Comparison of ENCODE assay signal across 12 mouse cellular contexts in the genomic region with DNA sequence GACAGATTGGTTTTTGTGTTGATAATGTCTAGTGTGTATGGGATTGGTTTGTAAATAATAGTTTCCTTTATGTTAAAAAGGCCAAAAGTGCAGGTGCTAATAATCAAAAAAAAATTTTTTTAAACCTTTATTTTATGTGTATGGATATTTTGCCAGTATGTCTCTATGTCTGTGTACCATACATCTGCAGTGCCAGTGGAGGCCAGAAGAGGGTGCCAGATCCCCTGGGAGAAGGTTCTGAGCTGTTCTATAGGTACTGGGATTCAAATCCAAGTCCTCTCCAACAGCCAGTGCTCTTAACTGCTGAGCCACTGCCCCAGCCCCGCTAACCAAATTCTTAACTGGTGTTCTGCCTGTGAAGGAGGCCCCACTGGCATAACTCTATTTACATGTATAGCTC. TPM values are rescaled to one million over a fixed set of nuclear protein-coding genes. Genes with fewer than 3 reads are reported as not detected.
DNase-seq lines count a peak whose midpoint lies in the region; ATAC-seq and TF ChIP-seq lines count a peak whose summit lies in the region.
"Had no signal": no experiment of that assay in that cellular context is flagged by ENCODE, and none has a peak within 500 bp of the region (broad histone marks: within the 10 kb centered on the region; RNA-seq: fewer than 3 reads in every experiment).

No protein-coding gene starts in this region.

- ATAC-seq in kidney, embryonic 15.5 days (replicated peaks; ENCODE audit: low FRiP score): no peak
- ATAC-seq in lung, postnatal 0 days: no peak
- no peak for ATAC-seq in monocyte, adult 5-6 weeks (replicated peaks; ENCODE audit: insufficient number of reproducible peaks, low FRiP score, low TSS enrichment, poor library complexity, severe bottlenecking)

- H3K36me3 ChIP-seq in kidney, embryonic 15.5 days: no peaks in the 10 kb centered on the region
- no peaks in the 10 kb centered on the region for H3K36me3 ChIP-seq in ES-Bruce4 (ENCODE audit: control insufficient read depth, insufficient read depth, low read length, poor library complexity, severe bottlenecking)
- no peaks in the 10 kb centered on the region for H3K36me3 ChIP-seq in lung, postnatal 0 days (ENCODE audit: insufficient read depth, low read length)

- no peak overlapping the region for H3K4me3 ChIP-seq in kidney, embryonic 15.5 days (replicated peaks)
- no peak overlapping the region for H3K4me3 ChIP-seq in ES-Bruce4 (ENCODE audit: low read depth, low read length)
- H3K4me3 ChIP-seq in lung, postnatal 0 days (ENCODE audit: low read depth, low read length): no peak overlapping the region
- H3K4me3 ChIP-seq: myocyte had no signal

- H3K27ac ChIP-seq in kidney, embryonic 15.5 days: no peak overlapping the region
- no peak overlapping the region for H3K27ac ChIP-seq in ES-Bruce4 (ENCODE audit: insufficient read depth, low read length)
- H3K27ac ChIP-seq in lung, postnatal 0 days (ENCODE audit: low read length): no peak overlapping the region

- H3K4me1 ChIP-seq in kidney, embryonic 15.5 days: no peaks in the 10 kb centered on the region
- no peaks in the 10 kb centered on the region for H3K4me1 ChIP-seq in ES-Bruce4 (ENCODE audit: control insufficient read depth, insufficient read depth, low read length)
- H3K4me1 ChIP-seq in lung, postnatal 0 days (ENCODE audit: insufficient read depth, low read depth, low read length): no peaks in the 10 kb centered on the region

- H3K9ac ChIP-seq in kidney, embryonic 15.5 days: no peak overlapping the region
- no peak overlapping the region for H3K9ac ChIP-seq in ES-Bruce4 (ENCODE audit: low read depth, poor library complexity, severe bottlenecking)
- H3K9ac ChIP-seq in lung, postnatal 0 days (replicated peaks; ENCODE audit: low read depth): no peak overlapping the region

- no peak for TF ChIP-seq POLR2A in ES-Bruce4 (IDR thresholded peaks at IDR 0.05; ENCODE audit: insufficient read depth, low read length)

- no peak overlapping the region for H3K4me2 ChIP-seq in kidney, embryonic 15.5 days
- H3K4me2 ChIP-seq in lung, postnatal 0 days (replicated peaks; ENCODE audit: low read depth, low read length): no peak overlapping the region

- no peaks in the 10 kb centered on the region for H3K27me3 ChIP-seq in kidney, embryonic 15.5 days
- no peaks in the 10 kb centered on the region for H3K27me3 ChIP-seq in ES-Bruce4 (ENCODE audit: control insufficient read depth, insufficient read depth, low read length, poor library complexity, severe bottlenecking)
- no peaks in the 10 kb centered on the region for H3K27me3 ChIP-seq in lung, postnatal 0 days (replicated peaks; ENCODE audit: insufficient read depth, low read length)

- H3K9me3 ChIP-seq in kidney, embryonic 15.5 days (replicated peaks): no peaks in the 10 kb centered on the region
- no peaks in the 10 kb centered on the region for H3K9me3 ChIP-seq in ES-Bruce4 (replicated peaks; ENCODE audit: control insufficient read depth, insufficient read depth, low read length, poor library complexity, severe bottlenecking)
- no peaks in the 10 kb centered on the region for H3K9me3 ChIP-seq in lung, postnatal 0 days (ENCODE audit: low read length)

- TF ChIP-seq CTCF in ES-Bruce4 (IDR thresholded peaks at IDR 0.05; ENCODE audit: low read depth, low read length): peak; percentile 60
- peak; percentile 48 for TF ChIP-seq CTCF in lung, postnatal 0 days (IDR thresholded peaks at IDR 0.05)

- DNase-seq in kidney, adult 9 months: peak; percentile 17
- DNase-seq in T-cell, adult 2 months (ENCODE audit: low spot score): peak; percentile 14
- DNase-seq in lung, postnatal 0 days (ENCODE audit: low spot score): no peak
- DNase-seq in frontal cortex, postnatal 10 days (ENCODE audit: low spot score in 2 of 2): no peak
- DNase-seq in urinary bladder, postnatal 10 days (ENCODE audit: low spot score): no peak
- DNase-seq: cerebellum, adult 8-10 months had no signal

- 86% methylated on average over 1 of the region's 1 CpGs for WGBS in kidney, embryonic 15.5 days
- 73% methylated on average over 1 of the region's 1 CpGs for WGBS in lung, postnatal 0 days

- TF ChIP-seq EP300 in ES-Bruce4 (IDR thresholded peaks at IDR 0.05; ENCODE audit: insufficient read depth, low read depth, low read length): no peak
- no peak for TF ChIP-seq EP300 in lung, postnatal 0 days (IDR thresholded peaks at IDR 0.05)

RNA-seq across cellular contexts. Expression of gene Dydc1, which starts 14.8 kb away (rescaled TPM):
- 0.16 TPM in 1 of 2 replicates, not detected in the other for polyA plus RNA-seq in kidney, embryonic 15.5 days (2015; fragmentation: Nextera tagmentation; extraction: Ambion mirVana)
- not detected in 2 replicates for polyA plus RNA-seq in ES-Bruce4 (2011; ENCODE audit: insufficient read depth, insufficient read length, low read depth, missing spikeins)
- 0.30 and 0.40 TPM in 2 replicates for polyA plus RNA-seq in lung, postnatal 0 days (2015; fragmentation: Nextera tagmentation; extraction: Ambion mirVana)
- total RNA-seq in monocyte, adult 5-6 weeks (2017): not detected in 3 replicates
- total RNA-seq: heart, adult 8-10 months; left cerebral cortex, postnatal 14 days had no signal
- polyA plus RNA-seq: myocyte had no signal

RNA-seq across cellular contexts. Expression of gene Mat1a, which starts 17.3 kb away (rescaled TPM):
- polyA plus RNA-seq in kidney, embryonic 15.5 days (2015; fragmentation: Nextera tagmentation; extraction: Ambion mirVana): 0.46 and 0.88 TPM in 2 replicates
- 0.52 and 1.2 TPM in 2 replicates for polyA plus RNA-seq in ES-Bruce4 (2011; ENCODE audit: insufficient read depth, insufficient read length, low read depth, missing spikeins)
- polyA plus RNA-seq in lung, postnatal 0 days (2015; fragmentation: Nextera tagmentation; extraction: Ambion mirVana): 2.5 and 3.1 TPM in 2 replicates
- not detected in 3 replicates for total RNA-seq in monocyte, adult 5-6 weeks (2017)
- total RNA-seq: left cerebral cortex, postnatal 14 days had no signal
- polyA plus RNA-seq: myocyte had no signal

RNA-seq across cellular contexts. Expression of gene Dydc2, which starts 18.5 kb away (rescaled TPM):
- polyA plus RNA-seq in kidney, embryonic 15.5 days (2015; fragmentation: Nextera tagmentation; extraction: Ambion mirVana): not detected in 2 replicates
- not detected in 2 replicates for polyA plus RNA-seq in ES-Bruce4 (2011; ENCODE audit: insufficient read depth, insufficient read length, low read depth, missing spikeins)
- 1.7 and 3.1 TPM in 2 replicates for polyA plus RNA-seq in lung, postnatal 0 days (2015; fragmentation: Nextera tagmentation; extraction: Ambion mirVana)
- not detected in 3 replicates for total RNA-seq in monocyte, adult 5-6 weeks (2017)
- total RNA-seq: heart, adult 8-10 months; left cerebral cortex, postnatal 14 days had no signal
- polyA plus RNA-seq: myocyte had no signal

RNA-seq across cellular contexts. Expression of gene Sftpa1, which starts 44.1 kb away (rescaled TPM):
- not detected in 2 replicates for polyA plus RNA-seq in kidney, embryonic 15.5 days (2015; fragmentation: Nextera tagmentation; extraction: Ambion mirVana)
- not detected in 2 replicates for polyA plus RNA-seq in ES-Bruce4 (2011; ENCODE audit: insufficient read depth, insufficient read length, low read depth, missing spikeins)
- polyA plus RNA-seq in lung, postnatal 0 days (2015; fragmentation: Nextera tagmentation; extraction: Ambion mirVana): 4,795 and 4,929 TPM in 2 replicates
- not detected in 3 replicates for total RNA-seq in monocyte, adult 5-6 weeks (2017)
- total RNA-seq: left cerebral cortex, postnatal 14 days had no signal
- polyA plus RNA-seq: myocyte had no signal

Comparison
In these comparisons a context has a peak if more than half of its experiments do, and no peak if none do; other contexts are left out.
1. DNase-seq: peak in kidney, adult 9 months (single experiment) and T-cell, adult 2 months (single experiment); none in lung, postnatal 0 days (single experiment), frontal cortex, postnatal 10 days (0 of 2) and urinary bladder, postnatal 10 days (single experiment).